Mouse (Mus musculus) ovary, postnatal 36 days (tissue): ENCODE measurements around the gene Golga4.

Source experiments
- DNase-seq: peaks from one replicate; pipeline ENCODE4 v3.0.0; 2022; ENCODE audit warnings: low spot score, mixed read lengths

Golga4 gene

DNA sequence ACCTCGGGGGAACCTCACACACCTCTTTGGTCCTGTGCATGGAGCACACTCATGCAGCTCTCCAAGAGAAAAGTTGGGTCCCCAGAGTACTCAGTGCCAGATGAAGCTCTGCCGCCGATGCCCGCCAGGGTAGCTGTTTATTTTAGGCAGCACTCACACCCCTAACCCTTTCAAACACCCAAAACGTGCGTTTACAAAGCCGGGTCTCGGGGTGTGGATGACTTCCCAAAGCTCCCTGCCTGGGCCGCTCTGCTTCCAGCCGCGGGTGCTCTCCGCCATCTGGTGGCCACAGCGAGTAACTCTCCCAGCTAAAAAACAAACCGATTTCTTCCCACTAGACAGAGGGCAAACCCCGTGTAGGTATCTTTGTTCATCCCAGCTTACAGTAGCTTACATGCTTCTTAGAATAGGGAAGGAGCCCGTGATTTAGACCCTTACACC, 16.5 kb upstream of the Golga4 start:
- DNase-seq, result peak; percentile 73

DNA sequence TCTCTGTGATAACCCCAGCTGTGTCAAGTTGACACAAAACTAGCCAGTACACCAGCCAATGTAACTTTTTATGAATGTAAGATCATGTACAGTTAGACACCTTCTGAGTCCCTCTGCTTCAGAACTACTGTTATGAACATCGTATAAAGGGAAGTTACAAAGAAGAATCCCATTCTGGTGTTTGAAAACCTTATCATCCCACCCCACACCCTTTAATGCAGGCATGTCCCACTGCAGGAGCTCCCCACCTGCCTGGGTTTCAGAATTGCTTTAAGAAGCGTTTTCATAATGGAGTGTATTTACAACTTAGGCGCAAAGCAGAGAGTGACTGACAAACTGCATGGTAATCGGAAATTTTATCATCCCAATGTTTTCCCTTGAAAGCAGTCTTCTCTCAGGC, 14.9 kb upstream of the Golga4 start:
- DNase-seq, result no peak

DNA sequence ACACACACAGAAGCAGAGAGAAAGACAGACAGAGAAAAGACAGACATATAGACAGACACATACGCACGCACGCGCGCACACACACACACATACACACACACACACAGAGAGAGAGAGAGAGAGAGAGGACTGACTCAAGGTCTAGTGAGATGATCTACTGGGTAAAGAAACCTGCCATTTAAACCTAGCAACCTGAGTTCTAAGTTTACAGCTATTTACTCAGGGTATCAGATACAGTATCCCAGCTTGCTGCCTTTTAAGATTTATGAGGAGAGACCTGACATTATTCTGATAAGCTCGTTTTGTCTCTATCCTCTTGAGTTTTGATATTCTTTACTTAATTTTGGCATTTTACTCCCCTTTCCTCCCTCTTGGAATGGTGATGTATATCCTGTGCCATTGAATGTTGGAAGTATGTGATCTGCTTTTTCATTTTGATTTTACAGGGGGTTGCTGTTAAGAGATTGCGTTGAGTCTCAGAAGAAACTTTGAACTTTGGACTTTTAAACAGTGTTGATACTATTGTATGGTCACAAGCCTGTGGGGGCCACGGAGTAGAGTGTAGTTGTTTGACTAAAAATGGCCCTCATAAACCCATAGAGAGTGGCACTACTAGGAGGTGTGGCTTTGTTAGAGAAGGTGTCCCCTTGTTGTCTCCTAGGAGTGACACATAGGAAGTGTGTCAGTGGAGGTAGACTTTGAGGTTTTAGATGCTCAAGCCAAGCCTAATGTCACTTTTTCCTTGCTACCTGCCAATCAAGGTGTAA, 13.0 kb upstream of the Golga4 start:
- DNase-seq, result no peak

DNA sequence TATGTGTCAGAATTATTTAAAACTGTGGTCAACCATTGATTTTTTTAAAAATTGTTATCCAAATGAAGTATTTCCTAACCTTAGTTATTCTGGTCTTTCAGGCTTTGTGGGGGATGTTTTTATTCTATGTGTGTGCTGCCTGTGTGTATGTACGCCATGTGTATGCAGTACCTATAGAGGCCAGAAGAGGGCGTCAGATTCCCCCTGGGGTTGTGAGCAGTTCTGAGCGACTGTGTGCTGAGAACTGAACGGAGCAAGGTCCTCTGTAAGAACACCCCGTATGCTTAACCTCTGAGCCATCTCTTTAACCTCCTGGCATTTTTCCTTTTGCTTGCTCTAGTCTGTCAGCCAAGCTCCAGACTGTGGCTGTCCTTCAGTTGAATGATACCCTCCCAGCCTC, 12.0 kb upstream of the Golga4 start:
- no peak for DNase-seq

DNA sequence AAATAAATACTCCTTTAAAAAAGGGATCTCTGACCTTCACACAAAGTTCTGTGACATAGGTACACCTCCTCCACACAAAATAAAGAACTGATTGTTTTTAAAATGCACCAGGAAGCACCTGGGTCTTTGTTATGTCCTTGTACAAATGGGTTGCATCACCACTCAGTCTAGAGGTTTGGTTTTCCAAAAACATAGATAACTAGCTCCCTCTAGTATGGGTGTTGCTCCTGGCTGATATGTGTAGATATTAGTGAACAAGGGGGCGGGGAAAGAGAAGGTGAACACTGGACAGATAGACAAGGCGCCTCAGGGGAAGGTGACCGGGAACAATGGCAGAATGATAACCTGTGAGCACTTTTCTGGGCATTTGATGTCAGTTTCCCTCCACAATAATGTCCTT, 10.1 kb upstream of the Golga4 start:
- no peak for DNase-seq

DNA sequence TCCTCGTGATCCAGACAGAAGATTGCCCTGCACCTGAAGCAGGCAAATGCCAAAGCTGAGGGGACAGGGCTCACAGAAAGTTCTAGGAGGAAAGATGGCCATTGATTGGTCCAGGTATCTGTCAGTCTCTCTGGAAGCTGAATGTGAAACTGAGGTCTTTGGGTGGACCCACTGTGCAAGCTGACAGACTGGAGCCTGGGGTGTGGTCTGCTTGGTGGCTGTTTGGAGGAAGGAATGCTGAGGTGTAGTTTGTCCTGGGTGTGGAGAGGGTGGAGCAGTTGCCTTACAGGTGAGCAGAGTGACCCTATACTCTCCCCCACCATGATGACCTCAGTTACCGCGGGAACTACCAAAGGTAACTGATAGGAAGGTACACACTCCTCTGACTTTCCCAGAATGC, 9.1 kb upstream of the Golga4 start:
- DNase-seq, result no peak

DNA sequence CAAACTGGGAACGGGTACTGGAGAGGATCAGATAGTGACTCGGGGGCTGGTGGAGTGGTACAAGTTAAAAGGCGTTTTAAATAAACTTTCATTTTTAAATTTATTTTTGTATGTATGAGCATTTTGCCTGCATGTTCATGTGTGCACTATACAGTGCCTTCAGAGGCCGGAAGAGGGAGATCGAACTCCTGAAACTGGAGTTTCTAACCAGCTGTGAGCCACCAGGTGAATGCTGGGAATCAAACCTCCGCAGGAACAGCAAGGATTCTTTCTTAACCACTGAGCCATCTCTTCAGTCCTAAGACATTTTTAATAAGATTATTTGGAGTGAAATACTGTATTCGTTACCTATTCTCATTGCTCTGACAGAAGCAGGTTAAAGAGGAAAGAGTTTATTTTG, 8.0 kb upstream of the Golga4 start:
- DNase-seq, result no peak

DNA sequence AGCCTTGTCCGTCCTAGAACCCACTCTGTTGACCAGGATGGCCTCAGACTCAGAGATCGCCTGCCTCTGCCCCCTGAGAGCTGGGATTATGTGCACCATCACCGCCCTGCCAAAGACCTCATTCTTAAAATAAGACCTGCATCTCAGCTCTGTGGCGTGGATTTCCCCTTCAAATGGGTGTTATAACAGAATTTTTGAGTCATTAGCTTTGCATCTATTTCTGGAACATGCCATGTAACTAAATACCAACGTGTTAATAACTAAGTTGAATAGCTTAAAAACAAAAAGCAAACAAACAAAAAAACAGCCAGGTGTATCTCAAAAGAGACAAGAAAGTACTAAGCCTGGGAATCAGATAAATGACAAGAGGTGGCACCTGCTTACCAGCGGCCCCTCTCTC, 5.1 kb upstream of the Golga4 start:
- DNase-seq, result no peak

DNA sequence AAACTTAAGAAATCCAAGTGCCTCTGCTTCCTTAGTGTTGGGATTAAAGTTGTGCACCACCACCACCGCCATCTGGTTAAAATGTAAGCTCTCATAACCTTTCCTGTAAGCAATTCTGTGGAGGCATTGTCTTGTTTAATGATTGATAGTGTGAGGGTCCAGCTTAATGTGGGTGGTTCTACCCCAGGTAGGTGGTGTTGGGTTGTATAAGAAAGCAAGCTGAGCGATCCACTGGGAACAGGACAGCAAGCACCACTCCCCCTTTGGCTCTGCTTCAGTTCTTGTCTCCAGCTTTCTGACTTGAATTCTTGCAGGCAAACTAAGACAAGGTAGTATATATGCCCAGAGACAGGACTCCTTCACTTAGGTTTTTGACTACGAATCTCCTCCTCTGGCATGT, 1.4 kb upstream of the Golga4 start:
- DNase-seq, result no peak

DNA sequence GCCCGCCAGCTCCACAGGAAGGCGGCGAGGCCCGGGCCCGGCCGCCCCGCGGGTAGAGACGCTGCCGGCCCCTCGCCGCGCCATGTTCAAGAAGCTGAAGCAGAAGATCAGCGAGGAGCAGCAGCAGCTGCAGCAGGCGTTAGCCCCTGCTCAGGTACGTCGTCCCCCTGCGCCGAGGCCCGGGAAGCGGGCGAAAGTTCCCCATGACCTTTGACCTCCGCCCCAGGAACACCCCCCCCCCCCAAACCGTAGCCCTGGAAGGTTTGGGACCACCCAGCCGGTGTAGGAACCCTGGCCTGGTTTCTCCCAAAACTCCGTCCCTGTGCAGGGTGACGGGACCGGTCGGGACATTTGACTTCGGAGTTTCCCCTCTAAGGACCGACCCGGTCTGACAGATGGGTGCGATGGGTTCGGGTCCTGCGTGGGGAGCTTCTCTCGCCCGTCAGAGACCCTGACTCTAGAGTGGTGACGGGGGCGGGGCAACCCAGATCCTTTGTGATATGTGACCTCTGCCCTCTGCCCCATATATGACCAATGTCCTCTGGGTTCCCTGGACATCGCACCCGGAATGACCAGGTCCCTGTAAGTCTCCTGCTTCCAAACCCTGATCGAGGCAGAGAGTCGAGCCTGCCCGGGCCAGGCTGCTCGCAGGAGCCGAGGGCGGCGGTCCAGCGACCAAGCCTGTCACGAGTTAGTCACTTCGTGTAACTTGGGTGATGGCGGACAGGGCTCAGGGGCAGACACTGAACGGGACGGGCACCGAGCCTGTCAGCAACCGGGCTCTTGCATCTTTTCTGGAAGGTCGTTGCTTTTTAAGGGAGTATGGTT, 551 bp downstream of the Golga4 start:
- DNase-seq, result peak; percentile 32

DNA sequence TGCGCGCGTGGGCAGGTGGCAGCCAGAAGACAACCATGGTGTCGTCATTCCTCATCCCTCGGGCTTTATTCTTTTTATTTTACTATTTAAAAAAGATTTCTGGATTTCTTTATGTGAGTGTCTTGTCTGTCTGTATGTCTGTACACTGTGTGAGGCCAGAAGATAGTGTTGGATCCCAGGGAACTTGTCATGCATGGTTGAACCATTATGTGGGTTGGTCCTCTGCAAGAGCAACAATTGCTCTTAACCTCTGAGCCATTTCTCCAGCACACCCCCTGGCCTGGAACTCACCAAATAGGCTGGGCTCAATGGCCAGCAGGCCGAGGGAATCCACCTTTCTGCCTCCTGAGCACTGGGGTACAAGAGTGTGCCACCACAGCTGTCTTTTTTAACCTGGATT, 1.5 kb downstream of the Golga4 start:
- DNase-seq, result no peak

DNA sequence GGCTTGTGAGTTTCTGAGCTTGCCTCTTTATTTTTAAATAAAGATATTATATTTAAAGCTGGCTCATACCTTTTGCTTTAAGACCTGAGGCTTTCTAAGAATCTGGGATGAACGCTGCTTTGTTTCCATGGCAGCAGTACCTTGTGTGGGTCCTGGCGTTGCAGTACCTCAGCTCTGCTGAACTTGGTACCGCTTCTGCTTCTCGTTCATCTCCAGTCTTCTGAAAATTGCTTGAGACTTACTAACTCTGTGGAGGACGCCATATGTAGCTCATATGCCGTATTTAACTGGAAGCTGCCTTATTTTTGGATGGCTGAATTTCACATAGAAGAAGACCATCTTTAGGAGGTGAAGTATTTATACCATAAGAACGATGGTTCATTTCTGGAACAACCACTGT, 2.5 kb downstream of the Golga4 start:
- DNase-seq, result no peak

DNA sequence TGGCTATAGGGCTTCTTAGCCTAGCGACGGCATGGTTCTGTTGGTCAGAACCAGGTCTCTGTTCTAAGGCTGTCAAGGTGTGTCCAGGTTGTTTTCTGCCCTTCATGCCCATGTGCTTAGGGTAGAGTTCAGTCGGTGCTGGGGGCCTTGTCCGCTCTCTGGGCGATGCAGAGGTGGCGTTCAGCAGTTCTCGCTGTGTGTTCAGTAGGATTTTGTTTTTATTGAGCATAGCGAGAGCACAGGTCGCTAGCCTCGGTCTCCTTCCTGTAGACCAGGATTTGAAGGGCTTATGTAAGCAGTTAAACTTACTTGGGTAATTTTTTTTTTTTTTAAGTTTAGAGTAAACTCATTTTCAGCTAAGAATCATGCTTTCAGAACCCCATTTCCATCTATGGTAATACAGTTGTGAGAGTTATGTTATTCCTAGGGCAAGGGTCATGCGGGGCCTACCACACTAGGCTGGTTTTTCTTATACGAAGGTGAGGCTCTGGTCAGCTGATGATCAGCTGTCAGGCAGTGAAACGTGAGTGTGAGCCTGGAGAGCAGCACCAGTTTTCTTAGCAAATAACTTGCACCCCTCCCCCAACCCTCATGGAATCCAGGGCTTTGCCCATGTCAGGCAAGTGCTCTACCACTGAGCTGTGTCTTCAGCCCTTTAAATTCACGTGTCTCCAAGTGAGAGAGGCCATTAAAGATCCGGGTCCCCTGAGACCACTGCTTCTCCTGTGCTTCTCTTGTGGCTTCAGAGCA, 5.0 kb downstream of the Golga4 start:
- no peak for DNase-seq

DNA sequence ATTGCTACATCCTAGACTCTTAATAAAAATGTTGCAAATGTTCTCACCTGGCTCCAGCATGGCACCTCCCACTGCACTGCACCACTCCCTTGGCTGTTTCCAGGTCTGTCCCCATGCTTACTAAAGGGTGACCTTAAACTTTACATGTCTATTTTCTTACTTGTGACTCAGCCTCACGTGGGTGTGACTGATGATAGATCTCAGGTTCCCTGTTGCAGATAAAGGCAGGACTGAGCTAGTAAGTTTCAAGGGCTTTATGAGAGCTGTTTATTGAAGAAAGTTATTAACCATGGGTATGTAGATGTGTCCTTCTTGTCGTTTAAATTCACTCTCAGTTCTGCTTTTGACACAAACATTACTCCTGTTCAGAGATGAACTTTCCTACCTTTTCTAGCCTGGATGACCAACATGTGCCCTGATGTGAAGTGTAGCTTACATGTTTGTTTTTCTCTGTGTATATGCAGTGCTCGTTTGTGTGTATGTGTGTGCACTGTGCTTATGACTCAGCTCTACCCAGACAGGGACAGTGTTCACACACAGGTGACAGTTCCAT, 6.7 kb downstream of the Golga4 start:
- no peak for DNase-seq

DNA sequence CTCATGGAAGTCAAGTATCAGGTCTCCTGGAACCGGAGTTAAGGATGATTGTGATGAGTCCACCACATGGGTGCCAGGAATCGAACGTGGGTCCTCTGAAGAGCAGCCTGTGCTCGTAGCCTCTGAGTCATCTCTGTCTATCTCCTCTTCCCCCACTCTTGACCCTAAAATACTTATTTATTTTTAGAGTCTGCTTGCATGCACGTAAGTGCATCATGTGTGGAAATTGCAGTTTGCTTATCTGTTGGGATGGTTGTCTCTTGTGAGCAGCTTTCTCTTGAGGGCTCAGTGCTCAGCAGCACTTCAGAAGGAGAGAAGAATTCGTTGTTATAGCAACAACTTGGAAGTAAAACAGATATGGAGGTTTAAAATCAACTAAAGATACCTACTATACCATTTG, 9.4 kb downstream of the Golga4 start:
- no peak for DNase-seq

DNA sequence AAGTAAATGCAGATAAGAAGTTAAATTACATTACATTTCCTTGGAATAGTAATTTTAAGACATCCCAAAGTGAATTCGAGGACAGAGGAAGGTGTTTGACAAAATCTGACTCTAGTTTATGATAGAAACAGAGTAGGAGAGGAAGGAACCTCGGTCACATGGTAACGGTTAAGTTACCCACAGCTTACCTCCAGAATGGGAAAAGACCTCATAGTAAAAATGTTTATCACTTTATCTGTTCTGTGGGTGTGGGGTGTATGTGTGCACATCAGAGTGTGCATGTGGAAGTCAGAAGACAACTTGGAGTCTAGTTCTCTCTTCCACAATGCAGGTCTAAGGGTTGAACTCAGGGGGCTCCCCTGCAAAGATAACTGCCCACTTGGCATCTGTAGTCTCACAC, 10.1 kb downstream of the Golga4 start:
- DNase-seq, result no peak

DNA sequence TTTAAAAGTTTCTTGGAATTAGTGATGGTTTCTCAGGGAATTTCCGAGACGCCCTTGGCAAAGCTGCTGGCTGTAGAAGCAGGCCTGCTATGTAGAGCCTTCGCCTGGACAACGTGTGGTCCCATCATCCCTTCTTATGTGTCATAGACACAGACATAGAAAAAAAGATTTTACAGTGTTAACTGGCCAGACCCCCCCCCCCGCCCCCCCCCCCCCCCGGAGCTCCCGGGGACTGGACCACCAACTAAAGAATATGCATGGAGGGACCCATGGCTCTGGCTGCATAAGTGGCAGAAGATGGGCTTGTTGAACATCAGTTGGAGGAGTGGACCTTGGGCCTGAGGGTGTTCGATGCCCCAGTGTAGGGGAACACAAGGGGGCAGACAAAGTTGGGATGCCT, 11.6 kb downstream of the Golga4 start:
- DNase-seq, result no peak

DNA sequence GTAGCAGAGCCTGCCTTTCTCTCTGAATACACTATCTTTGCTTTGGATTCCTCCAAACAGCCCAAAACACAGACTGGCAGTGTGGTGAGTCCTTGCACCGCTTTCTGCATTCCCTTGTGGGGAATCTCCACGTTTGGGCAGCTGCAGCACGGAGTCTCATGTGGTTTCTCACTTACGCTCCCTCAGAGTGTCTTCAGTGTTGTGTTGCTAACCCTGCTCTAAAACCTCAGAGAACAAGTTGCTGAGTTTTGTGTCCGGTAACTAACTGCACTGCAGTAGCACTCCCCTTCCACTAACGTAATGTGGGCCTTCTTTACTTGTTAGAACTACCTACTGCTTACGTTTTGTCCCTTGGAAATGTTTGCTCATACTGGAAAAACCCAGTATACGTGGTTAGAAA, 13.0 kb downstream of the Golga4 start:
- no peak for DNase-seq

DNA sequence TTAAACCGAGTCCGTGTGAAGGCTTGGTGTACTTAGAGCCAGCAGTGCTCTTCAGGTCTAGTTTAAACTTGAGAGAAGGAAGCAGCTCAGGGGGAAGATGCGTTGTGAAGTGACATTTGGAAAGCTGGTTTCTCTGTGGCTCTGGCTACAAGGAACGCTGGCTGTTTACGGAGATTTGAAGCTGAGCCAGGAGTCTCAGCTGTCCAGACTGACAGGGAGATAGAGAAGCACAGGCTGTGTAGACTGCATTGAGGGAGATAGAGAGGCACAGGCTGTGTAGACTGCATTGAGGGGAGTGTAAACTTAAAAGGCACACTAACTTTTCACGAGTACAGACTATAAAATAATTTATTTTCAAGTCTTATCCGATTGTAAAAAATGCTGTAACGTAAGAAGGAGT, 13.9 kb downstream of the Golga4 start:
- DNase-seq, result no peak

DNA sequence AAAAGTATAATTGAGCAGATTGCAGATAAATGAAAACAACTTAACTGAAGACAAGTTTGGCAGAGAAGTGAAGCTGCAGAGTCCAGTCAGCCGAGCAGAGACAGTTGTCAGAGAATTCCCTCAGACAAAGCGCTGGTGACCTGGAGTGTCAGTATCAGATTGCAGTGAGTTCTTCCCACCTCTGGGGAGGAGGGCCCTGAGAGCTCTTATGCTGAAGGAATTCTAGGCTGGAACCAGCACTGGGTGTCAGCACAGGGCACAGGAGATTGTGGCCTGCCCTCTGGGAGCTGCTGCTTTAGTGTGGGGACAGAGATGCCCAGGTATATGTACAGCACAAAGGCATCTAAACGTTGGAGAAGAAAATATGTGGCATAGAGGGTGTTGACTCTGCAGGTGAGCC, 14.8 kb downstream of the Golga4 start:
- DNase-seq, result no peak

DNA sequence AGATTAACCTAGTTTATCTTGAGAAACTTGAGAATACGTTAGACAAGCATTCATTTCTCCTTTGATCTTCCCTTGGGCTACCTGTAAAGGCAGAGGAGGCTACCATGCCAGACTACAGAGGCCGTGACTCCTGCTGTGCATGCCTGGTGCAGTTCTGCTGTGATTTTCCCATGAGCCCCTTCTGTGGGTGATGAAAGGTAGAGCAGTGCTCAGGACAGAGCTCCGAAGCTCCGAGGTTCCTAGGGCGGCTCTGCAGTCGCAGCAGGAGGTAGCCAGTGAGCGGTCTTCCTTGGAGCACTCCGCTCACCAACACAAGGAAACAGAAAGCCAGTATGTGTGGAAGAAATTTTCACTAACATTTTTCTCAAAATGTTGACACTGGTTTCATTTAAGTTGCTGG, 15.6 kb downstream of the Golga4 start:
- no peak for DNase-seq

DNA sequence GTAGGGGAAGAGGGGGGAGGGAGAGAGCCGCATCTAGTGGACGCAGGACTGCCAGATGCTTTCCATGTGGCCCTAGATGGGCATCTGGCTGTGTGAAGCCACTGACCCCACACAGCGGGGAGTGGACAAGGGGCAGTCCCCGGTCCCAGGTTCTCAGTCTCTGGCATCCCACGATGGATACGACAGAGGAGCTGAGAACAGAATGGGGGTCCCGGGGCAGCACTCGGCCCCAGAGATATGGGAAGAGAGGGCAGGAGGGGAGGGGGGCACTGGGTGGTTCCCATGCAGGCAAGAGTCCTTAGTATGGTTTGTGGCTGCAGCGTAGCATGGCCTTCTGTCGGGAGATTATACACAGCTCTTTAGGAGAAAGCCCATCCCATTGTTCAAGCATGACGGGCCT, 17.7 kb downstream of the Golga4 start:
- no peak for DNase-seq

DNA sequence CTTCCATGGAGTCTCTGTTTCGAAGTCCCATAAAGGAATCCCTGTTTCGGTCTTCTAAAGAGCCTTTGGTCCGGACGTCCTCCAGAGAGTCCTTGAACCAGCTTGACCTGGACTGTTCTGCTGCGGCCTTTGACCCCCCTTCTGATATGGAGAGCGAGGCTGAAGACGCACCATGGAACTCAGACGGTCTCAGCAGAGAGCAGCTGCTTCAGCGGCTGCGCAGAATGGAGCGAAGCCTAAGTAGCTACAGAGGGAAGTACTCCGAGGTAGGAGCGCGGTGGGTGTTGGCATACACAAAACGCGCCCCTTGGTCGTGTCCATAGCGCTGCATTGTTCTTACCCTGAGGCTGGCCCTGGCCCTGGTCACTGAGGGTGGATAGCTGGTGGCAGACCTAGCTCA, 21.0 kb downstream of the Golga4 start:
- DNase-seq, result no peak
